In the genomic region with DNA sequence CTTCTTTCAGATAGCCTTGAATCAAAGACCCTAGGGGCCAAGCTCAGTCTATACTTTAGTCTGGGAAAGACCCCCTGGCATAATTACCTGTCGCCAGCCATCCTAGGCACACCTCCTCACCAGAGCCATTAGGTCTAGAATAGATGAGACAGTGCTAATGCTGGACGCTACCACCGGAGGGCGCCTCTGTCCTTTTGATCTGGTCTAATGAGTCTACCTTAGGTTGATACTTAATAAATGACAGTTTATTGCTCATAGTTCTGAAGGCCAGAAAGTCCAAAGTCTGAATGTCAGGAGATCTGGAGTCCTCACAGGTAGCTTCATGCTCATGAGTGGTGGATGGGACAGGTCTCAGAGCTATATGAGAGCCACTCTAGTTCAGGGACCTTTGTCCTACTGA, we compare ENCODE assay signal across 9 mouse cellular contexts.
DNase-seq lines count a peak whose midpoint lies in the region; ATAC-seq and TF ChIP-seq lines count a peak whose summit lies in the region.
"Had no signal": no experiment of that assay in that cellular context is flagged by ENCODE, and none has a peak within 500 bp of the region (broad histone marks: within the 10 kb centered on the region; RNA-seq: fewer than 3 reads in every experiment).

No protein-coding gene starts in this region.

- no peaks in the 10 kb centered on the region for H3K36me3 ChIP-seq in hindbrain, postnatal 0 days (ENCODE audit: insufficient read depth, low read length)
- no peaks in the 10 kb centered on the region for H3K36me3 ChIP-seq in hindbrain, embryonic 13.5 days
- H3K36me3 ChIP-seq: embryonic facial prominence, embryonic 15.5 days had no signal

- H3K4me2 ChIP-seq in hindbrain, postnatal 0 days (ENCODE audit: low read depth, low read length) = no peak overlapping the region
- no peak overlapping the region for H3K4me2 ChIP-seq in hindbrain, embryonic 13.5 days
- H3K4me2 ChIP-seq: embryonic facial prominence, embryonic 15.5 days had no signal

- no peak for TF ChIP-seq POLR2A in cerebellum, adult 2 months (IDR thresholded peaks at IDR 0.05; ENCODE audit: borderline replicate concordance, insufficient read depth, low read length)

- no peaks in the 10 kb centered on the region for H3K9me3 ChIP-seq in hindbrain, postnatal 0 days (ENCODE audit: low read length)
- H3K9me3 ChIP-seq in hindbrain, embryonic 13.5 days = no peaks in the 10 kb centered on the region
- H3K9me3 ChIP-seq: embryonic facial prominence, embryonic 15.5 days had no signal

- no peak overlapping the region for H3K9ac ChIP-seq in hindbrain, postnatal 0 days (replicated peaks; ENCODE audit: low read length)
- H3K9ac ChIP-seq in hindbrain, embryonic 13.5 days = no peak overlapping the region
- H3K9ac ChIP-seq: embryonic facial prominence, embryonic 15.5 days had no signal

- H3K27me3 ChIP-seq in hindbrain, postnatal 0 days (ENCODE audit: insufficient read depth, low read length) = no peaks in the 10 kb centered on the region
- 0 out of 2 replicates have a peak, but pooled peaks cover 3% of the 10 kb centered on the region for H3K27me3 ChIP-seq in hindbrain, embryonic 13.5 days
- H3K27me3 ChIP-seq in cerebellum, adult 2 months (ENCODE audit: control insufficient read depth, insufficient read depth, low read length) = no peaks in the 10 kb centered on the region

- H3K4me1 ChIP-seq in hindbrain, postnatal 0 days (ENCODE audit: insufficient read depth, low read length) = no peaks in the 10 kb centered on the region
- H3K4me1 ChIP-seq in hindbrain, embryonic 13.5 days (replicated peaks) = peaks cover 6% of the 10 kb centered on the region; the same call in 1 of the 2 replicates
- peaks cover 2% of the 10 kb centered on the region; the same call in 1 of the 2 replicates for H3K4me1 ChIP-seq in cerebellum, adult 2 months (ENCODE audit: control insufficient read depth, insufficient read depth, low read length)

- peak; percentile 68 for TF ChIP-seq CTCF in hindbrain, postnatal 0 days (IDR thresholded peaks at IDR 0.05; ENCODE audit: low read depth)
- TF ChIP-seq CTCF in cerebellum, adult 2 months (IDR thresholded peaks at IDR 0.05; ENCODE audit: borderline replicate concordance, insufficient read depth, low read depth, low read length) = peak; percentile 62; the same call in 1 of the 2 replicates

- DNase-seq in hindbrain, postnatal 0 days (ENCODE audit: low spot score) = peak; percentile 56
- DNase-seq in 416B (ENCODE audit: low read depth) (peak; percentile 46), ES-CJ7 (ENCODE audit: low read depth, low spot score) (peak; percentile 60)
- DNase-seq in cerebellum, adult 2 months = peak; percentile 23 to 57
- DNase-seq in kidney, postnatal 14 days = peak; percentile 25
- peak; percentile 42 for DNase-seq in right cerebral cortex, postnatal 4 days
- no peak for DNase-seq in yolk sac, embryonic 10.5 days (ENCODE audit: low spot score)

- WGBS in hindbrain, postnatal 0 days = 22% methylated on average over 4 of the region's 4 CpGs
- WGBS in hindbrain, embryonic 13.5 days = 18% methylated on average over 4 of the region's 4 CpGs
- WGBS in cerebellum, adult 2 months = 24% methylated on average over 4 of the region's 4 CpGs

- no peak for ATAC-seq in hindbrain, postnatal 0 days
- ATAC-seq in hindbrain, embryonic 13.5 days (ENCODE audit: low FRiP score) = no peak

- H3K4me3 ChIP-seq in hindbrain, postnatal 0 days (ENCODE audit: low read length) = no peak overlapping the region
- no peak overlapping the region for H3K4me3 ChIP-seq in hindbrain, embryonic 13.5 days
- no peak overlapping the region for H3K4me3 ChIP-seq in cerebellum, adult 2 months (replicated peaks; ENCODE audit: insufficient read depth, low read depth, low read length)
- H3K4me3 ChIP-seq: embryonic facial prominence, embryonic 15.5 days had no signal

- H3K27ac ChIP-seq in hindbrain, postnatal 0 days = no peak overlapping the region
- no peak overlapping the region for H3K27ac ChIP-seq in hindbrain, embryonic 13.5 days
- H3K27ac ChIP-seq in cerebellum, adult 2 months (ENCODE audit: insufficient read depth, low read length) = no peak overlapping the region
- H3K27ac ChIP-seq: embryonic facial prominence, embryonic 15.5 days had no signal
